ENCODE assay signal across 11 mouse cellular contexts in genomic region chr7:127296786-127297555, GRCm38 (mm10). TPM values are rescaled to one million over a fixed set of nuclear protein-coding genes. Genes with fewer than 3 reads are reported as not detected.
DNase-seq lines count a peak whose midpoint lies in the region; ATAC-seq and TF ChIP-seq lines count a peak whose summit lies in the region.
"Had no signal": no experiment of that assay in that cellular context is flagged by ENCODE, and none has a peak within 500 bp of the region (broad histone marks: within the 10 kb centered on the region; RNA-seq: fewer than 3 reads in every experiment).

No protein-coding gene starts in this region.

- no peak for DNase-seq in stomach, postnatal 0 days (ENCODE audit: low spot score)
- no peak for DNase-seq in liver, embryonic 11.5 days (ENCODE audit: low spot score)
- DNase-seq in layer of hippocampus, postnatal 36 days: no peak
- DNase-seq in frontal cortex, postnatal 10 days (ENCODE audit: low spot score in 2 of 2): no peak
- DNase-seq: cerebellum, adult 18-20 months; kidney, postnatal 10 days had no signal

- H3K4me1 ChIP-seq in stomach, embryonic 14.5 days (ENCODE audit: control insufficient read depth, insufficient read depth, low read length): no peaks in the 10 kb centered on the region
- H3K4me1 ChIP-seq in stomach, postnatal 0 days (replicated peaks; ENCODE audit: control insufficient read depth, insufficient read depth): no peaks in the 10 kb centered on the region
- peaks cover 7% of the 10 kb centered on the region; the same call in 1 of the 2 replicates for H3K4me1 ChIP-seq in liver, embryonic 11.5 days (replicated peaks; ENCODE audit: control insufficient read depth, insufficient read depth, low read length)
- no peaks in the 10 kb centered on the region for H3K4me1 ChIP-seq in midbrain, embryonic 15.5 days
- H3K4me1 ChIP-seq: intestine, embryonic 15.5 days had no signal

- TF ChIP-seq CTCF in stomach, postnatal 0 days (IDR thresholded peaks at IDR 0.05; ENCODE audit: low read depth): no peak

- 0 out of 2 replicates have a peak, but pooled peaks have one; percentile 37 for ATAC-seq in stomach, embryonic 14.5 days (ENCODE audit: insufficient number of reproducible peaks, insufficient read depth, low FRiP score, low read depth)
- ATAC-seq in stomach, postnatal 0 days (ENCODE audit: low FRiP score, low TSS enrichment): no peak
- no peak for ATAC-seq in liver, embryonic 11.5 days (replicated peaks; ENCODE audit: low FRiP score)
- ATAC-seq in megakaryocyte progenitor cell, adult 5-6 weeks (replicated peaks; ENCODE audit: poor library complexity): peak; percentile 45
- no peak for ATAC-seq in midbrain, embryonic 15.5 days (replicated peaks)
- ATAC-seq: intestine, embryonic 15.5 days had no signal

- H3K36me3 ChIP-seq in stomach, embryonic 14.5 days (ENCODE audit: control insufficient read depth, insufficient read depth, low read length): no peaks in the 10 kb centered on the region
- no peaks in the 10 kb centered on the region for H3K36me3 ChIP-seq in stomach, postnatal 0 days (ENCODE audit: control insufficient read depth, insufficient read depth, low read length)
- H3K36me3 ChIP-seq in liver, embryonic 11.5 days (ENCODE audit: control insufficient read depth, insufficient read depth, low read length): no peaks in the 10 kb centered on the region
- no peaks in the 10 kb centered on the region for H3K36me3 ChIP-seq in midbrain, embryonic 15.5 days (replicated peaks)
- H3K36me3 ChIP-seq: G1E; intestine, embryonic 15.5 days had no signal

- no peaks in the 10 kb centered on the region for H3K27me3 ChIP-seq in stomach, embryonic 14.5 days (ENCODE audit: control insufficient read depth, insufficient read depth, low read length)
- H3K27me3 ChIP-seq in stomach, postnatal 0 days (ENCODE audit: control insufficient read depth, insufficient read depth, low read length): no peaks in the 10 kb centered on the region
- no peaks in the 10 kb centered on the region for H3K27me3 ChIP-seq in liver, embryonic 11.5 days (replicated peaks; ENCODE audit: control insufficient read depth, insufficient read depth, low read length)
- no peaks in the 10 kb centered on the region for H3K27me3 ChIP-seq in midbrain, embryonic 15.5 days (replicated peaks)
- H3K27me3 ChIP-seq: intestine, embryonic 15.5 days had no signal

- H3K4me2 ChIP-seq in stomach, embryonic 14.5 days (replicated peaks; ENCODE audit: low read depth, low read length): no peak overlapping the region
- H3K4me2 ChIP-seq in stomach, postnatal 0 days (replicated peaks; ENCODE audit: low read depth): no peak overlapping the region
- peak overlapping the region; percentile 53 for H3K4me2 ChIP-seq in liver, embryonic 11.5 days
- H3K4me2 ChIP-seq in midbrain, embryonic 15.5 days: no peak overlapping the region
- H3K4me2 ChIP-seq: intestine, embryonic 15.5 days had no signal

- 85% methylated on average over 5 of the region's 5 CpGs for WGBS in stomach, embryonic 14.5 days
- 77% methylated on average over 5 of the region's 5 CpGs for WGBS in stomach, postnatal 0 days
- 84% methylated on average over 5 of the region's 5 CpGs for WGBS in liver, embryonic 11.5 days
- 87% methylated on average over 5 of the region's 5 CpGs for WGBS in midbrain, embryonic 15.5 days

- H3K4me3 ChIP-seq in stomach, embryonic 14.5 days (ENCODE audit: low read depth, low read length): no peak overlapping the region
- no peak overlapping the region for H3K4me3 ChIP-seq in stomach, postnatal 0 days (ENCODE audit: low read depth, low read length)
- peak overlapping the region; percentile 14; the same call in 1 of the 2 replicates for H3K4me3 ChIP-seq in liver, embryonic 11.5 days (ENCODE audit: low read depth, low read length)
- H3K4me3 ChIP-seq in midbrain, embryonic 15.5 days: no peak overlapping the region
- H3K4me3 ChIP-seq: intestine, embryonic 15.5 days had no signal

- TF ChIP-seq EP300 in stomach, postnatal 0 days (optimal IDR thresholded peaks at IDR 0.05): no peak

- no peak overlapping the region for H3K27ac ChIP-seq in stomach, embryonic 14.5 days (ENCODE audit: low read length)
- no peak overlapping the region for H3K27ac ChIP-seq in stomach, postnatal 0 days (replicated peaks)
- H3K27ac ChIP-seq in liver, embryonic 11.5 days (ENCODE audit: low read depth, low read length): no peak overlapping the region
- H3K27ac ChIP-seq in midbrain, embryonic 15.5 days: no peak overlapping the region
- H3K27ac ChIP-seq: intestine, embryonic 15.5 days had no signal

- H3K9me3 ChIP-seq in stomach, embryonic 14.5 days (ENCODE audit: control insufficient read depth, low read depth, low read length): no peaks in the 10 kb centered on the region
- H3K9me3 ChIP-seq in stomach, postnatal 0 days (ENCODE audit: control insufficient read depth, low read length): no peaks in the 10 kb centered on the region
- no peaks in the 10 kb centered on the region for H3K9me3 ChIP-seq in liver, embryonic 11.5 days (ENCODE audit: control insufficient read depth, low read length)
- no peaks in the 10 kb centered on the region for H3K9me3 ChIP-seq in midbrain, embryonic 15.5 days
- H3K9me3 ChIP-seq: G1E; intestine, embryonic 15.5 days had no signal

- no peak overlapping the region for H3K9ac ChIP-seq in stomach, embryonic 14.5 days (replicated peaks; ENCODE audit: low read depth, low read length)
- H3K9ac ChIP-seq in stomach, postnatal 0 days (ENCODE audit: low read length): no peak overlapping the region
- H3K9ac ChIP-seq in liver, embryonic 11.5 days (ENCODE audit: low read depth, low read length): no peak overlapping the region
- no peak overlapping the region for H3K9ac ChIP-seq in midbrain, embryonic 15.5 days
- H3K9ac ChIP-seq: intestine, embryonic 15.5 days had no signal

RNA-seq across cellular contexts. Expression of gene Itgal, which starts 0.9 kb away (rescaled TPM):
- polyA plus RNA-seq in stomach, embryonic 14.5 days (2014; fragmentation: Nextera tagmentation; extraction: Ambion mirVana): 0.91 and 1.0 TPM in 2 replicates
- polyA plus RNA-seq in stomach, postnatal 0 days (2015; fragmentation: Nextera tagmentation; extraction: Ambion mirVana): 0.80 and 1.1 TPM in 2 replicates
- polyA plus RNA-seq in liver, embryonic 11.5 days (2014; fragmentation: Nextera tagmentation; extraction: Ambion mirVana): 6.2 and 6.5 TPM in 2 replicates
- total RNA-seq in megakaryocyte progenitor cell, adult 5-6 weeks (2015): 50.3 and 53.6 TPM in 2 replicates
- 21.4 and 23.8 TPM in 2 replicates for total RNA-seq in megakaryocyte progenitor cell, adult 5-6 weeks (2017)
- total RNA-seq in layer of hippocampus, postnatal 36 days (2021): under 1 TPM; 0.10 to 0.35 TPM
- 0.19 and 0.37 TPM in 2 replicates for polyA plus RNA-seq in midbrain, embryonic 15.5 days (2015; fragmentation: Nextera tagmentation; extraction: Ambion mirVana)

RNA-seq across cellular contexts. Expression of gene Sephs2, which starts 23.1 kb away (rescaled TPM):
- polyA plus RNA-seq in stomach, embryonic 14.5 days (2014; fragmentation: Nextera tagmentation; extraction: Ambion mirVana): 97.3 and 114 TPM in 2 replicates
- polyA plus RNA-seq in stomach, postnatal 0 days (2015; fragmentation: Nextera tagmentation; extraction: Ambion mirVana): 113 and 115 TPM in 2 replicates
- polyA plus RNA-seq in liver, embryonic 11.5 days (2014; fragmentation: Nextera tagmentation; extraction: Ambion mirVana): 178 and 203 TPM in 2 replicates
- 63.9 and 74.4 TPM in 2 replicates for total RNA-seq in megakaryocyte progenitor cell, adult 5-6 weeks (2015)
- total RNA-seq in megakaryocyte progenitor cell, adult 5-6 weeks (2017): 161 and 168 TPM in 2 replicates
- 10 to 100 TPM; 36.1 to 37.2 TPM for total RNA-seq in layer of hippocampus, postnatal 36 days (2021)
- polyA plus RNA-seq in midbrain, embryonic 15.5 days (2015; fragmentation: Nextera tagmentation; extraction: Ambion mirVana): 59.9 and 62.3 TPM in 2 replicates

RNA-seq across cellular contexts. Expression of gene Dctpp1, which starts 36.5 kb away (rescaled TPM):
- 175 and 202 TPM in 2 replicates for polyA plus RNA-seq in stomach, embryonic 14.5 days (2014; fragmentation: Nextera tagmentation; extraction: Ambion mirVana)
- 79.8 and 84.5 TPM in 2 replicates for polyA plus RNA-seq in stomach, postnatal 0 days (2015; fragmentation: Nextera tagmentation; extraction: Ambion mirVana)
- polyA plus RNA-seq in liver, embryonic 11.5 days (2014; fragmentation: Nextera tagmentation; extraction: Ambion mirVana): 266 and 275 TPM in 2 replicates
- total RNA-seq in megakaryocyte progenitor cell, adult 5-6 weeks (2015): 92.7 and 106 TPM in 2 replicates
- total RNA-seq in megakaryocyte progenitor cell, adult 5-6 weeks (2017): 62.4 and 63.5 TPM in 2 replicates
- 10 to 100 TPM; 21.0 to 21.9 TPM for total RNA-seq in layer of hippocampus, postnatal 36 days (2021)
- 114 and 118 TPM in 2 replicates for polyA plus RNA-seq in midbrain, embryonic 15.5 days (2015; fragmentation: Nextera tagmentation; extraction: Ambion mirVana)

RNA-seq across cellular contexts. Expression of gene Zfp768, which starts 48.4 kb away (rescaled TPM):
- polyA plus RNA-seq in stomach, embryonic 14.5 days (2014; fragmentation: Nextera tagmentation; extraction: Ambion mirVana): 4.6 and 4.7 TPM in 2 replicates
- 9.0 and 11.0 TPM in 2 replicates for polyA plus RNA-seq in stomach, postnatal 0 days (2015; fragmentation: Nextera tagmentation; extraction: Ambion mirVana)
- polyA plus RNA-seq in liver, embryonic 11.5 days (2014; fragmentation: Nextera tagmentation; extraction: Ambion mirVana): 3.4 and 3.6 TPM in 2 replicates
- total RNA-seq in megakaryocyte progenitor cell, adult 5-6 weeks (2015): 2.3 and 3.2 TPM in 2 replicates
- 6.5 and 8.9 TPM in 2 replicates for total RNA-seq in megakaryocyte progenitor cell, adult 5-6 weeks (2017)
- total RNA-seq in layer of hippocampus, postnatal 36 days (2021): 10 to 100 TPM; 10.2 to 11.4 TPM
- 19.1 and 19.2 TPM in 2 replicates for polyA plus RNA-seq in midbrain, embryonic 15.5 days (2015; fragmentation: Nextera tagmentation; extraction: Ambion mirVana)

RNA-seq across cellular contexts. Expression of gene Zfp771, which starts 52.9 kb away (rescaled TPM):
- polyA plus RNA-seq in stomach, embryonic 14.5 days (2014; fragmentation: Nextera tagmentation; extraction: Ambion mirVana): 54.9 and 55.2 TPM in 2 replicates
- polyA plus RNA-seq in stomach, postnatal 0 days (2015; fragmentation: Nextera tagmentation; extraction: Ambion mirVana): 27.3 and 29.6 TPM in 2 replicates
- polyA plus RNA-seq in liver, embryonic 11.5 days (2014; fragmentation: Nextera tagmentation; extraction: Ambion mirVana): 45.9 and 47.3 TPM in 2 replicates
- 3.4 and 3.5 TPM in 2 replicates for total RNA-seq in megakaryocyte progenitor cell, adult 5-6 weeks (2015)
- total RNA-seq in megakaryocyte progenitor cell, adult 5-6 weeks (2017): 2.7 and 8.0 TPM in 2 replicates
- 10 to 100 TPM; 69.3 to 74.9 TPM for total RNA-seq in layer of hippocampus, postnatal 36 days (2021)
- 72.0 and 73.1 TPM in 2 replicates for polyA plus RNA-seq in midbrain, embryonic 15.5 days (2015; fragmentation: Nextera tagmentation; extraction: Ambion mirVana)

Comparison
In these comparisons a context has a peak if more than half of its experiments do, and no peak if none do; other contexts are left out.
1. ATAC-seq: peak in stomach, embryonic 14.5 days (single experiment) and megakaryocyte progenitor cell, adult 5-6 weeks (single experiment); none in stomach, postnatal 0 days (single experiment), liver, embryonic 11.5 days (single experiment) and midbrain, embryonic 15.5 days (single experiment).